Mouse (Mus musculus) liver, embryonic 14.5 days (tissue): ENCODE measurements at regions not wholly inside any gene's neighbourhood (a gene's known extent, or its start where the extent isn't known, plus 50 kb on each side); places are given as distances from the start of the nearest gene placed in this dataset.

Experiments used
- CTCF ChIP-seq: IDR thresholded peaks from 2 replicates; pipeline ENCODE4 v1.5.1; 2016; ENCODE audit warnings: antibody characterized with exemption, low read depth, control low read depth
- EP300 ChIP-seq: IDR thresholded peaks from 2 replicates; pipeline ENCODE4 v1.6.1; 2016; ENCODE audit warnings: antibody characterized with exemption, low read depth

DNA sequence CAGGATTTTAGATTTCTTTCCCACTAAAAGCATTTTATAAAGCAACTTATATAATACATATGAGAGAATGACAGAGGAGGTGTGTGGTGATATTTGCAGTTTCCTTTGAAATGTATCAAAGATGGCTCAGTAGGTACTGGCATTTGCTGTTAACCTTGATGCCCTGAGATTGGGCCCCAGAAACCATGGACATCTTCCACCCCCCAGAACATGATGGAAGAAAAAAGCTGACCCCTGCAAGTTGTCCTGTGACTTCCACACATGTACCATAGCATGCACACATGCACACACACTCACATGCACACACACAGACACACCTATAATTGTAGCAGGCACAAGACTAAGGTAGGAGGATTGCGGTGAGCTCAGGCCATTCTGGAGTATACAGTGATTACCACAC, 171.4 kb downstream of the Usp46 start:
- TF ChIP-seq CTCF (no peak), EP300 (no peak)
